Mouse (Mus musculus) kidney, adult 2 months (tissue): ENCODE measurements around the gene Ubxn6.

Source experiments
- CTCF ChIP-seq: fragments of 200-500 bp; conservative IDR thresholded peaks from 2 replicates; pipeline ENCODE4 v1.5.1; 2011; ENCODE audit warnings: low read depth, mild to moderate bottlenecking, control low read depth, low read length, moderate library complexity, mixed read lengths; ENCODE audit not compliant: insufficient read depth, insufficient read length
- POLR2A ChIP-seq: fragments of 200-500 bp; IDR thresholded peaks from one replicate; pipeline ENCODE4 v1.6.1; 2011; ENCODE audit warnings: low read depth, low read length, control low read depth

GRCm38 (mm10) chr17:56017848-56018247 is 57.0 kb downstream of the Ubxn6 start:
- TF ChIP-seq CTCF (no peak), POLR2A (no peak)
